In the genomic region with DNA sequence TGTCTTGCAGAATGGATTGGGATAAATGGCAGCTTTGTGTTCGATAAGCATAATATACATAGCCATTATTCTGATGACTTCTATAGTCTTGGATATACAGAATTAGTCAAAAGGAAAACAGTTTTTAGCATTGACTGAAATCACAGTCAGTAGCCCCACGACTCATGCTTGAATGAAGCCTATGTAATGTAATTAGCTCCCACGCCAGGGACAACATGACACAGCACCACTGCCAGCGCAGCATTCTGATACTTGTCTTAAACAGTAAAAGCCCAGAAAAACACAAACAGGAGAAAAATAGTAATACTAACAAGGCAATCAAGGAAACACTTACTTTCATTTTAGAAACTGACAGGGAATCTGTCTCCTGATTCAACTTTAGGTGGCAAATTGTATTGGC, we compare ENCODE assay signal across 28 mouse cellular contexts.
DNase-seq lines count a peak whose midpoint lies in the region; ATAC-seq and TF ChIP-seq lines count a peak whose summit lies in the region.
"Had no signal": no experiment of that assay in that cellular context is flagged by ENCODE, and none has a peak within 500 bp of the region (broad histone marks: within the 10 kb centered on the region; RNA-seq: fewer than 3 reads in every experiment).

No protein-coding gene starts in this region.

- WGBS in forebrain, embryonic 12.5 days: 26% methylated on average over 4 of the region's 4 CpGs
- 37% methylated on average over 4 of the region's 4 CpGs for WGBS in forebrain, embryonic 11.5 days
- WGBS in kidney, adult 2 months: 75% methylated on average over 4 of the region's 4 CpGs

- H3K27me3 ChIP-seq in forebrain, embryonic 12.5 days: no peaks in the 10 kb centered on the region
- no peaks in the 10 kb centered on the region for H3K27me3 ChIP-seq in forebrain, embryonic 11.5 days (ENCODE audit: control insufficient read depth, insufficient read depth, low read length)
- H3K27me3 ChIP-seq in kidney, adult 2 months (replicated peaks; ENCODE audit: control insufficient read depth, insufficient read depth, low read length): no peaks in the 10 kb centered on the region
- H3K27me3 ChIP-seq: embryonic facial prominence, embryonic 12.5 days; limb, embryonic 15.5 days; liver, embryonic 13.5 days; neural tube, embryonic 15.5 days; Patski had no signal

- no peaks in the 10 kb centered on the region for H3K9me3 ChIP-seq in forebrain, embryonic 12.5 days
- no peaks in the 10 kb centered on the region for H3K9me3 ChIP-seq in forebrain, embryonic 11.5 days (ENCODE audit: control insufficient read depth, low read length)
- H3K9me3 ChIP-seq: embryonic facial prominence, embryonic 12.5 days; limb, embryonic 10.5 days; limb, embryonic 15.5 days; liver, embryonic 13.5 days; neural tube, embryonic 15.5 days had no signal

- no peak for DNase-seq in forebrain, embryonic 11.5 days (ENCODE audit: low spot score)
- no peak for DNase-seq in layer of hippocampus, adult 2 months (ENCODE audit: low spot score in 2 of 2)
- no peak for DNase-seq in layer of hippocampus, adult 8-10 months (ENCODE audit: low spot score in 2 of 2)
- DNase-seq in right cerebral cortex, adult 2 months (ENCODE audit: low spot score in 2 of 2): peak; percentile 39 to 49
- DNase-seq in right cerebral cortex, postnatal 25 days: no peak
- no peak for DNase-seq in adrenal gland, adult 8-10 months
- no peak for DNase-seq in kidney, adult 2 months
- DNase-seq: adrenal gland, postnatal 14 days; cerebellum, adult 8-10 months; embryo, embryonic 11 days; gastrocnemius, postnatal 14 days; heart, postnatal 14 days; kidney, adult 9 months; kidney, postnatal 10 days; liver, embryonic 13.5 days; lung, adult 18-20 months; lung, postnatal 10 days; midbrain, embryonic 14.5 days; right cerebral cortex, postnatal 14 days; thymus, postnatal 14 days had no signal

- no peak for TF ChIP-seq POLR2A in kidney, adult 2 months (IDR thresholded peaks at IDR 0.05; ENCODE audit: low read depth, low read length)

- TF ChIP-seq CTCF in layer of hippocampus, adult 2 months (conservative IDR thresholded peaks at IDR 0.05): no peak
- TF ChIP-seq CTCF in kidney, adult 2 months (conservative IDR thresholded peaks at IDR 0.05; ENCODE audit: insufficient read depth, insufficient read length, low read depth, low read length): no peak

- ATAC-seq in forebrain, embryonic 12.5 days (ENCODE audit: low FRiP score): peak; percentile 60; the same call in 1 of the 2 replicates
- no peak for ATAC-seq in forebrain, embryonic 11.5 days (replicated peaks; ENCODE audit: low FRiP score)
- ATAC-seq: intestine, embryonic 16.5 days; Patski had no signal

- no peak overlapping the region for H3K4me2 ChIP-seq in forebrain, embryonic 12.5 days
- H3K4me2 ChIP-seq in forebrain, embryonic 11.5 days (ENCODE audit: low read depth, low read length, severe bottlenecking): no peak overlapping the region
- H3K4me2 ChIP-seq: embryonic facial prominence, embryonic 12.5 days; limb, embryonic 15.5 days; liver, embryonic 13.5 days; neural tube, embryonic 15.5 days had no signal

- H3K27ac ChIP-seq in forebrain, embryonic 12.5 days: no peak overlapping the region
- no peak overlapping the region for H3K27ac ChIP-seq in forebrain, embryonic 11.5 days (ENCODE audit: low read depth, low read length)
- no peak overlapping the region for H3K27ac ChIP-seq in layer of hippocampus, adult 2 months
- H3K27ac ChIP-seq in kidney, adult 2 months (ENCODE audit: insufficient read depth, low read depth, low read length): no peak overlapping the region
- H3K27ac ChIP-seq: embryonic facial prominence, embryonic 12.5 days; limb, embryonic 10.5 days; limb, embryonic 15.5 days; liver, embryonic 13.5 days; macrophage; neural tube, embryonic 15.5 days had no signal

- no peaks in the 10 kb centered on the region for H3K36me3 ChIP-seq in forebrain, embryonic 12.5 days (replicated peaks)
- no peaks in the 10 kb centered on the region for H3K36me3 ChIP-seq in forebrain, embryonic 11.5 days (ENCODE audit: control insufficient read depth, insufficient read depth, low read length)
- H3K36me3 ChIP-seq in kidney, adult 2 months (ENCODE audit: control insufficient read depth, insufficient read depth, low read length): no peaks in the 10 kb centered on the region
- H3K36me3 ChIP-seq: embryonic facial prominence, embryonic 12.5 days; limb, embryonic 10.5 days; limb, embryonic 15.5 days; liver, embryonic 13.5 days; neural tube, embryonic 15.5 days had no signal

- peaks cover 5% of the 10 kb centered on the region; the same call in 1 of the 2 replicates for H3K4me1 ChIP-seq in forebrain, embryonic 12.5 days
- H3K4me1 ChIP-seq in forebrain, embryonic 11.5 days (replicated peaks; ENCODE audit: control insufficient read depth, insufficient read depth, low read length): peaks cover 4% of the 10 kb centered on the region; the same call in 1 of the 2 replicates
- no peaks in the 10 kb centered on the region for H3K4me1 ChIP-seq in kidney, adult 2 months (ENCODE audit: control insufficient read depth, insufficient read depth, low read length)
- H3K4me1 ChIP-seq: embryonic facial prominence, embryonic 12.5 days; limb, embryonic 15.5 days; liver, embryonic 13.5 days had no signal

- H3K9ac ChIP-seq in forebrain, embryonic 12.5 days: no peak overlapping the region
- no peak overlapping the region for H3K9ac ChIP-seq in forebrain, embryonic 11.5 days (ENCODE audit: low read length)
- H3K9ac ChIP-seq: embryonic facial prominence, embryonic 12.5 days; limb, embryonic 15.5 days; liver, embryonic 13.5 days; neural tube, embryonic 15.5 days had no signal

- no peak overlapping the region for H3K4me3 ChIP-seq in forebrain, embryonic 12.5 days (replicated peaks)
- H3K4me3 ChIP-seq in forebrain, embryonic 11.5 days (ENCODE audit: low read depth, low read length): no peak overlapping the region
- peak overlapping the region; percentile 31; the same call in 1 of the 2 replicates for H3K4me3 ChIP-seq in layer of hippocampus, adult 2 months
- no peak overlapping the region for H3K4me3 ChIP-seq in kidney, adult 2 months (ENCODE audit: insufficient read depth, low read depth, low read length)
- H3K4me3 ChIP-seq: embryonic facial prominence, embryonic 12.5 days; limb, embryonic 10.5 days; limb, embryonic 15.5 days; liver, embryonic 13.5 days; neural tube, embryonic 15.5 days had no signal

Comparison
In these comparisons a context has a peak if more than half of its experiments do, and no peak if none do; other contexts are left out.
1. DNase-seq: peak in right cerebral cortex, adult 2 months (2 of 2); none in forebrain, embryonic 11.5 days (single experiment), layer of hippocampus, adult 2 months (0 of 2), layer of hippocampus, adult 8-10 months (0 of 2), right cerebral cortex, postnatal 25 days (single experiment), adrenal gland, adult 8-10 months (single experiment) and kidney, adult 2 months (single experiment).